Mouse (Mus musculus) small intestine, adult 2 months (tissue): ENCODE data around the gene Pnck. TPM values are rescaled to one million over a fixed set of nuclear protein-coding genes. Genes with fewer than 3 reads are reported as not detected.

Source experiments
- H3K27ac ChIP-seq: fragments of 200-500 bp; 2 replicates; pipeline ENCODE4 v1.5.1; 2012; ENCODE audit warnings: low read depth, low read length, control low read depth, inconsistent platforms; ENCODE audit not compliant: insufficient read depth
- H3K27me3 ChIP-seq: fragments of 200-500 bp; 2 replicates; pipeline ENCODE4 v1.6.1; 2012; ENCODE audit warnings: mild to moderate bottlenecking, moderate library complexity, low read length, inconsistent platforms; ENCODE audit not compliant: control insufficient read depth, insufficient read depth
- H3K36me3 ChIP-seq: fragments of 200-500 bp; 2 replicates; pipeline ENCODE4 v1.6.1; 2012; ENCODE audit warnings: mild to moderate bottlenecking, low read length, control low read depth, inconsistent platforms; ENCODE audit not compliant: control insufficient read depth, insufficient read depth
- H3K4me1 ChIP-seq: fragments of 200-500 bp; 2 replicates; pipeline ENCODE4 v1.6.1; 2012; ENCODE audit warnings: low read length, inconsistent platforms, mixed read lengths; ENCODE audit not compliant: control insufficient read depth, insufficient read depth, insufficient read length
- H3K4me3 ChIP-seq: fragments of 200-500 bp; 2 replicates; pipeline ENCODE4 v1.5.1; 2012; ENCODE audit warnings: low read depth, mild to moderate bottlenecking, control low read depth, inconsistent platforms, low read length, moderate library complexity
- CTCF ChIP-seq: fragments of 200-500 bp; IDR thresholded peaks from 2 replicates; pipeline ENCODE4 v1.5.1; 2012; ENCODE audit warnings: low read depth, mild to moderate bottlenecking, control low read depth, inconsistent platforms, low read length, moderate library complexity, mixed read lengths; ENCODE audit not compliant: insufficient replicate concordance, insufficient read length; ENCODE audit errors: extremely low read depth
- POLR2A ChIP-seq: fragments of 200-500 bp; IDR thresholded peaks from 2 replicates; pipeline ENCODE4 v1.6.1; 2012; ENCODE audit warnings: low read depth, mild to moderate bottlenecking, control low read depth, inconsistent platforms, low read length, moderate library complexity
- WGBS: fragments of 180-500 bp; shearing (Covaris S2); methylation state at CpG from one replicate; pipeline ENCODE4 v1.1.7; 2018; 5-methylcytosine and 5-hydroxymethylcytosine counted together
- polyA plus RNA-seq: library from polyadenylated mRNA; depleted of rRNA; stranded (reverse); fragments of >200 nt; gene quantifications from 2 replicates; pipeline ENCODE4 v1.2.3, GENCODE M21; 2012

Pnck gene
- polyA plus RNA-seq, 1 experiment = 5.8 TPM

DNA sequence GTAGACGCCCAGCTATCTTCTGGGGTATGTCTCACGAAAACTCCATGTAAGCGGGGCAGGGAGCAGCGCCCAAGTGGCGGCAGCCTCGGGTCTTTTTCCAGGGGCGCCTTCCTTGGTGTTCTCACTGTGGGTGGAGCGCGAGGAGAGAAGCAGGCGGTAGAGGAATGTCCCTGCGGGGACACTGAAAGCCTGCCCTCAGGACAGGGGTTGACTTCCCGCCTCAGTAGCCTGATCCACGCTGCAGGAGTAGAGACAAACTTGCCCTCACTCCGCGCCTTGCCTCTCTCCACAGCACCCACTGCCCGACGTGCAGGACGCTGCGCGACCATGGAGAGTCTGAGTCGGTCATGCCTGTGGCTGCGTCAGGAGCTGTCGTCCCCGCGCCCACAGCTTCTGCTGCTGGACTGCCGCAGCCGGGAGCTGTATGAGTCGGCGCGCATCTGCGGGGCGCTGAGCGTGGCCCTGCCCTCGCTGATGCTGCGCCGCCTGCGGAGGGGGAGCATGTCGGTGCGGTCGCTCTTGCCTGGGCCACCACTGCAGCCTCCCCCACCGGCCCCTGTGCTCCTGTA lies 19.9 kb downstream of the Pnck start:
- no peak for TF ChIP-seq CTCF
- TF ChIP-seq POLR2A = no peak
- Histone ChIP-seq H3K27ac (no peak overlapping the region), H3K4me3 (peak overlapping the region; percentile 66), H3K27me3 (peaks cover 31% of the 10 kb centered on the region), H3K4me1 (peaks cover 4% of the 10 kb centered on the region), H3K36me3 (no peaks in the 10 kb centered on the region)
- WGBS = 14% methylated on average over 41 of the region's 41 CpGs

DNA sequence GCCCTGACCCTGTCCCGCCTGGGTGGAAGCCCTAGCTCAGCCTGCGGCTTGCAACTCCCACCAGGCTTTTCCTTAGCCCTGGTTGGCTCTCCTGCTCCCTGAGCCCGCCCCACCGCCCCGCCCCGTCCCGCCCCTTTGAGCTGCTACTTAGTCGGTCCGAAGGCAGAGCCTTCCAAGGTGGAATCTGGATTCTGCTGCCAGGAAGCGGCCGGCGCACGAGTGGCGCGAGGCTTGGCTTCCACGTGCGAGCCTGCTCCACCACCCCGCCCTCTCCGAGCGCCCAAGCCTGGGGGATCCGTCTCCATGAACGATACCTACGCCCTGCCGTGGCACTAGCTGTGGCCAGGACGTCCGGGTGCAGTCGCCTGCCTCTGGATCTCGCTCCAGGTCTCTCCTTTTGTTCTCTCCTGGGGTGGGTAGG lies 20.7 kb downstream of the Pnck start, which contains the start of gene Dusp9:
Dusp9 (plus strand) TSS at position 165 of the 421 bp plus-strand sequence.
- Histone ChIP-seq H3K27ac (no peak within 1 kb of the TSS), H3K4me3 (peak within 1 kb of the TSS; percentile 66), H3K27me3 (peaks cover 31% of the 10 kb centered on the region), H3K36me3 (no peaks in the 10 kb centered on the region), H3K4me1 (peaks cover 4% of the 10 kb centered on the region)
- TF ChIP-seq CTCF (no peak), POLR2A (no peak)
- 23% methylated on average over 28 of the region's 28 CpGs for WGBS

DNA sequence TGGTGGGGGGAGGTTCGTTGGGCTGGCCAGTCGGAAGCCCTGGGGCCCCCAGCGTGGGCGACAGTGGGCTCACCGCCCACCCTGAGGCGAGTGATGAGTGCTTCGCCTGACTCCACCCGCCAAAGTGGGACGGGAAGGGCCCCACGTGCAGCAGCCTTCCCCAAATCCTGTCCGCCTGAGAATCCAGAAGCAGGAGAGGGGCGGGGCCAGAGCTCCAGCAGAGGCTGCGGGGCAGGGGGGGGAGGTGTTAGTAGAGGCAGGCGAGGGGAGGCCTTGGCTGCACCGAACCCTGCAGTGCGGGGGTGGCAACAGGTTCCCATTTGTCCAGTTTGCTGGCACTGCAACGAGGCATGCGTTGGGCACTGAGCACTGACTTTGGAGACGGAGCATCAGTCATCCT lies 22.5 kb downstream of the Pnck start:
- TF ChIP-seq POLR2A = no peak
- TF ChIP-seq CTCF = no peak
- peaks cover 31% of the 10 kb centered on the region for H3K27me3 ChIP-seq
- no peaks in the 10 kb centered on the region for H3K36me3 ChIP-seq
- peaks cover 4% of the 10 kb centered on the region for H3K4me1 ChIP-seq
- WGBS = 9% methylated on average over 18 of the region's 19 CpGs
- no peak overlapping the region for H3K4me3 ChIP-seq
- H3K27ac ChIP-seq = no peak overlapping the region

DNA sequence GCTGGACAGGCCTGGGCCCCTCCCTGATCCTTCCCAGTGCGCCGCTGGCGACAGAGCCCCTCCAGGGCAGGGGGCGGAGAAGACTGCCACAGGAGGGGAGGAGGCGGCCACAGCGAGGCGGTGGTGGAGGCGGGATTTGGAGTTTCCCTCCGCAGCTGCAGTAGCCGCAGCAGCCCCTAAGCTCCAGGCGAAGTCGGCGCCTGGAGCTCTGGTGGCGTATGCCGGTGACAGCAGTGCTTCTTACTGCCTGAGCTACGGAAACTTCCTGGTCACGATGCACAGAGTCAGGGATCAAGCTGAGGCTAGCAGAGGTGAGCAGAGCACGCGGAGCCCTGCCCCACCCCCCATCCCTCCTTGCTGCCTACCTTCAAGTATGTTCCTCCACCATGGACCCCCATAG lies 24.5 kb downstream of the Pnck start:
- TF ChIP-seq CTCF = no peak
- TF ChIP-seq POLR2A = no peak
- 18% methylated on average over 19 of the region's 19 CpGs for WGBS
- H3K4me3 ChIP-seq = no peak overlapping the region

DNA sequence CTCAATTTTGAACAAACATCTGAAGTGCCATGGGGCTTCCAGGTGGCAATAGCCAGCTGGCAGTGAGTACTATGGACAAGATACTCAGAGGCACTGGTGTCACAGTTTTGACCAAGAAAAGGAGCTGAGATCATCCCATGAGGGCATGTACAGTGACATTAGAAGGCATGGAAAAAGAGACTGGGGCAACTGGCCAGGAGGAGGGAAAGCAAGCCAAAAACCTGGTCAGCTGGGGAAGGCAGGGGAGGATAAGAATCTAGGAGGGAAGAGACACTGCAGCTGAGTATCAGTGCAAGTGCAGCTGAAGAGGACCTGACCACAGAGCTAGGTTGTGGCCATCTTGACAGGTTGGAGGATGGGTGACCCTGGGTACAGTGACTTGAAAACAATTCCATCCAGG lies 32.9 kb downstream of the Pnck start:
- Histone ChIP-seq H3K27ac (no peak overlapping the region), H3K27me3 (no peaks in the 10 kb centered on the region), H3K4me1 (no peaks in the 10 kb centered on the region), H3K4me3 (no peak overlapping the region), H3K36me3 (no peaks in the 10 kb centered on the region)
- TF ChIP-seq CTCF = no peak
- TF ChIP-seq POLR2A = no peak

More for the DNA sequence above, 24.5 kb downstream of the Pnck start:
- Histone ChIP-seq H3K36me3 (no peaks in the 10 kb centered on the region), H3K4me1 (peaks cover 4% of the 10 kb centered on the region), H3K27me3 (peaks cover 31% of the 10 kb centered on the region), H3K27ac (no peak overlapping the region)

DNA sequence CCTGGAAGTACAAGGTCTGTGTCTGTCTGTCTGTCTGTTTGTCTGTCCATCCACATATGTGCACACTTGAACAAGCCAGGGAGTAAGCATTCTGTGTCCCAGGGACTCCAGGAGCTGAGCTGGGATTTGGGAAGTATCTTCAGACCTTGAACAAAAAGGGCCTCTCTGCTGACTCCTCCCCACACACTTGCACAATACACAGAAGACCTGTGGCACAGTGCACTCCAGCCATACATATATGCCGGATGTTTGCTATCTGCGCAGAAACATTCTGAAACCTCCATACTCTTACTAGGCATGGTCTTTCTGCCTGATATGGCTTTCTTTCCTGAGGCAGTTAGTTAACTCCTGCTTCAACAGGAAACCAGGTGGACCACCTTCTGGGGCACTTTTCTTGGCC lies 40.0 kb downstream of the Pnck start:
- no peak overlapping the region for H3K27ac ChIP-seq
- no peaks in the 10 kb centered on the region for H3K36me3 ChIP-seq
- no peak overlapping the region for H3K4me3 ChIP-seq
- 95% methylated on average over 2 of the region's 2 CpGs for WGBS
- H3K27me3 ChIP-seq = no peaks in the 10 kb centered on the region
- no peaks in the 10 kb centered on the region for H3K4me1 ChIP-seq
- no peak for TF ChIP-seq POLR2A
- TF ChIP-seq CTCF = no peak

DNA sequence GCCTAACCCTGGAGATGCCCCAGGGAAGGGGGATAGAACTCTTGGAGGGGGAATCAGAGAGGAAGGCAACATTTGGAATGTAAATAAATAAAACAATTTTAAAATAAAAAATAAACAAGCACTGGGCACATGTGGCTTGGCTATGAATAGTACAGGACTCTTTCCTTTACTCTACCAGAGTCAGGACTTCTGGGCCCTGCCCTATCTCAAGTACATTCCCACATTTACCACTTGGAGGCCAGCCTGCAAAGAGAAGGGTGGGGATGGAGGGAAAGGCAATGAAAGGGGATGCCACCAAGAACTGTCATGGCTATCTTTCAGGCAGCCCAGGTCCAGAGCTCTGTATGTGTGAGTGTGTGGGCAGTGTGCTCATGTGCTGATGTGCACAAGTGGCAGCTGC lies 40.5 kb downstream of the Pnck start:
- Histone ChIP-seq H3K27ac (no peak overlapping the region), H3K27me3 (no peaks in the 10 kb centered on the region), H3K4me1 (no peaks in the 10 kb centered on the region), H3K36me3 (no peaks in the 10 kb centered on the region), H3K4me3 (no peak overlapping the region)
- no peak for TF ChIP-seq CTCF
- no peak for TF ChIP-seq POLR2A
